Mouse (Mus musculus): ENCODE measurements at regions not wholly inside any gene's neighbourhood (a gene's known extent, or its start where the extent isn't known, plus 50 kb on each side); places are given as distances from the start of the nearest gene placed in this dataset.

- no peak overlapping the region for H3K4me2 ChIP-seq (replicated peaks)
- peaks cover 24% of the 10 kb centered on the region for H3K4me1 ChIP-seq
- no peak overlapping the region for H3K9ac ChIP-seq
- no peak overlapping the region for H3K27ac ChIP-seq (replicated peaks)
- no peaks in the 10 kb centered on the region for H3K27me3 ChIP-seq
- WGBS, result 68% methylated on average over 4 of the region's 4 CpGs
- H3K4me3 ChIP-seq (replicated peaks), result no peak overlapping the region
- no peaks in the 10 kb centered on the region for H3K9me3 ChIP-seq (replicated peaks)
- ATAC-seq (ENCODE audit: insufficient number of reproducible peaks, low FRiP score, low TSS enrichment, low read depth), result no peak
- no peaks in the 10 kb centered on the region for H3K36me3 ChIP-seq
Observed at GRCm38 (mm10) chr4:53319051-53319450, 121.2 kb upstream of the Slc44a1 start.

GRCm38 (mm10) chr4:53318181-53318580 is 122.0 kb upstream of the Slc44a1 start:
- Histone ChIP-seq H3K4me3 (replicated peaks) (no peak overlapping the region), H3K9me3 (replicated peaks) (no peaks in the 10 kb centered on the region), H3K27ac (replicated peaks) (no peak overlapping the region), H3K27me3 (no peaks in the 10 kb centered on the region), H3K4me1 (peaks cover 24% of the 10 kb centered on the region), H3K4me2 (replicated peaks) (no peak overlapping the region), H3K36me3 (no peaks in the 10 kb centered on the region), H3K9ac (no peak overlapping the region)
- no peak for ATAC-seq (ENCODE audit: insufficient number of reproducible peaks, low FRiP score, low TSS enrichment, low read depth)
- WGBS, result 44% methylated on average over 6 of the region's 6 CpGs

- Histone ChIP-seq H3K4me3 (replicated peaks) (no peak overlapping the region), H3K36me3 (no peaks in the 10 kb centered on the region), H3K4me1 (peaks cover 24% of the 10 kb centered on the region), H3K9me3 (replicated peaks) (no peaks in the 10 kb centered on the region), H3K9ac (no peak overlapping the region), H3K27ac (replicated peaks) (0 out of 2 replicates have a peak overlapping the region, but pooled peaks have one; percentile 22), H3K4me2 (replicated peaks) (no peak overlapping the region), H3K27me3 (no peaks in the 10 kb centered on the region)
- WGBS, result 66% methylated on average over 7 of the region's 7 CpGs
- no peak for ATAC-seq (ENCODE audit: insufficient number of reproducible peaks, low FRiP score, low TSS enrichment, low read depth)
Observed at GRCm38 (mm10) chr4:53317453-53317824, 122.8 kb upstream of the Slc44a1 start.

- no peak for ATAC-seq (ENCODE audit: insufficient number of reproducible peaks, low FRiP score, low TSS enrichment, low read depth)
- peaks cover 24% of the 10 kb centered on the region for H3K4me1 ChIP-seq
- whole genome bisulfite sequencing, result 74% methylated on average over 14 of the region's 14 CpGs
- no peak overlapping the region for H3K4me2 ChIP-seq (replicated peaks)
- no peaks in the 10 kb centered on the region for H3K27me3 ChIP-seq
- H3K9ac ChIP-seq, result no peak overlapping the region
- no peaks in the 10 kb centered on the region for H3K36me3 ChIP-seq
- H3K9me3 ChIP-seq (replicated peaks), result no peaks in the 10 kb centered on the region
- no peak overlapping the region for H3K4me3 ChIP-seq (replicated peaks)
- H3K27ac ChIP-seq (replicated peaks), result 0 out of 2 replicates have a peak overlapping the region, but pooled peaks have one; percentile 22
Observed at GRCm38 (mm10) chr4:53316796-53317452, 123.3 kb upstream of the Slc44a1 start.

GRCm38 (mm10) chr4:53315876-53316762 is 124.1 kb upstream of the Slc44a1 start:
- H3K9ac ChIP-seq, result no peak overlapping the region

GRCm38 (mm10) chr4:53315121-53315875 is 124.9 kb upstream of the Slc44a1 start:
- Histone ChIP-seq H3K9me3 (replicated peaks) (no peaks in the 10 kb centered on the region), H3K4me3 (replicated peaks) (no peak overlapping the region), H3K9ac (no peak overlapping the region), H3K4me2 (replicated peaks) (no peak overlapping the region), H3K36me3 (no peaks in the 10 kb centered on the region), H3K27ac (replicated peaks) (peak overlapping the region; percentile 53; the same call in 1 of the 2 replicates), H3K4me1 (peaks cover 24% of the 10 kb centered on the region), H3K27me3 (no peaks in the 10 kb centered on the region)
- ATAC-seq (ENCODE audit: insufficient number of reproducible peaks, low FRiP score, low TSS enrichment, low read depth), result peak; percentile 73; the same call in 1 of the 2 replicates
- WGBS, result 53% methylated on average over 7 of the region's 7 CpGs

More at GRCm38 (mm10) chr4:53315876-53316762, 124.1 kb upstream of the Slc44a1 start:
- peaks cover 24% of the 10 kb centered on the region for H3K4me1 ChIP-seq
- WGBS, result 70% methylated on average over 13 of the region's 13 CpGs
- peak overlapping the region; percentile 53; the same call in 1 of the 2 replicates for H3K27ac ChIP-seq (replicated peaks)
- ATAC-seq (ENCODE audit: insufficient number of reproducible peaks, low FRiP score, low TSS enrichment, low read depth), result 0 out of 2 replicates have a peak, but pooled peaks have one; percentile 21
- H3K4me3 ChIP-seq (replicated peaks), result no peak overlapping the region
- H3K9me3 ChIP-seq (replicated peaks), result no peaks in the 10 kb centered on the region
- no peaks in the 10 kb centered on the region for H3K36me3 ChIP-seq
- H3K4me2 ChIP-seq (replicated peaks), result no peak overlapping the region
- no peaks in the 10 kb centered on the region for H3K27me3 ChIP-seq

- Histone ChIP-seq H3K27ac (replicated peaks) (no peak overlapping the region), H3K4me1 (peaks cover 24% of the 10 kb centered on the region), H3K9me3 (replicated peaks) (no peaks in the 10 kb centered on the region), H3K36me3 (no peaks in the 10 kb centered on the region), H3K4me2 (replicated peaks) (no peak overlapping the region), H3K9ac (no peak overlapping the region), H3K4me3 (replicated peaks) (no peak overlapping the region), H3K27me3 (no peaks in the 10 kb centered on the region)
- WGBS, result 85% methylated on average over 8 of the region's 8 CpGs
- no peak for ATAC-seq (ENCODE audit: insufficient number of reproducible peaks, low FRiP score, low TSS enrichment, low read depth)
Observed at GRCm38 (mm10) chr4:53314076-53314475, 126.1 kb upstream of the Slc44a1 start.

GRCm38 (mm10) chr4:53307121-53307520 is 133.1 kb upstream of the Slc44a1 start:
- Histone ChIP-seq H3K4me2 (replicated peaks) (no peak overlapping the region), H3K4me1 (no peaks in the 10 kb centered on the region), H3K27ac (replicated peaks) (no peak overlapping the region), H3K4me3 (replicated peaks) (no peak overlapping the region), H3K9ac (no peak overlapping the region), H3K36me3 (no peaks in the 10 kb centered on the region), H3K27me3 (no peaks in the 10 kb centered on the region), H3K9me3 (replicated peaks) (no peaks in the 10 kb centered on the region)
- WGBS, result 63% methylated on average over 4 of the region's 4 CpGs
- ATAC-seq (ENCODE audit: insufficient number of reproducible peaks, low FRiP score, low TSS enrichment, low read depth), result no peak

GRCm38 (mm10) chr4:53304782-53305385 is 135.3 kb upstream of the Slc44a1 start:
- Histone ChIP-seq H3K36me3 (no peaks in the 10 kb centered on the region), H3K4me3 (replicated peaks) (no peak overlapping the region), H3K9ac (no peak overlapping the region), H3K4me2 (replicated peaks) (no peak overlapping the region), H3K27ac (replicated peaks) (no peak overlapping the region), H3K9me3 (replicated peaks) (no peaks in the 10 kb centered on the region), H3K27me3 (no peaks in the 10 kb centered on the region), H3K4me1 (no peaks in the 10 kb centered on the region)
- ATAC-seq (ENCODE audit: insufficient number of reproducible peaks, low FRiP score, low TSS enrichment, low read depth), result no peak
- 76% methylated on average over 4 of the region's 4 CpGs for WGBS

GRCm38 (mm10) chr4:53304290-53304654 is 135.9 kb upstream of the Slc44a1 start:
- Histone ChIP-seq H3K9me3 (replicated peaks) (no peaks in the 10 kb centered on the region), H3K27me3 (no peaks in the 10 kb centered on the region), H3K4me3 (replicated peaks) (no peak overlapping the region), H3K4me2 (replicated peaks) (no peak overlapping the region), H3K9ac (no peak overlapping the region), H3K4me1 (no peaks in the 10 kb centered on the region), H3K27ac (replicated peaks) (0 out of 2 replicates have a peak overlapping the region, but pooled peaks have one; percentile 5), H3K36me3 (no peaks in the 10 kb centered on the region)
- peak; percentile 86 for ATAC-seq (ENCODE audit: insufficient number of reproducible peaks, low FRiP score, low TSS enrichment, low read depth)
- 49% methylated on average over 2 of the region's 2 CpGs for WGBS

Data from embryonic facial prominence, embryonic 15.5 days (tissue).